Mouse (Mus musculus) embryonic fibroblast, embryonic 13.5 days (primary cell): ENCODE data around the gene Fam184a.

Experiments used
- CTCF ChIP-seq: IDR thresholded peaks from 2 replicates; pipeline ENCODE4 v1.5.1; 2011; ENCODE audit warnings: mild to moderate bottlenecking, control low read depth, low read length, moderate library complexity, borderline replicate concordance; ENCODE audit not compliant: insufficient read depth
- POLR2A ChIP-seq: IDR thresholded peaks from 2 replicates; pipeline ENCODE4 v1.6.1; 2011; ENCODE audit warnings: low read depth, mild to moderate bottlenecking, control low read depth, low read length, moderate library complexity

DNA sequence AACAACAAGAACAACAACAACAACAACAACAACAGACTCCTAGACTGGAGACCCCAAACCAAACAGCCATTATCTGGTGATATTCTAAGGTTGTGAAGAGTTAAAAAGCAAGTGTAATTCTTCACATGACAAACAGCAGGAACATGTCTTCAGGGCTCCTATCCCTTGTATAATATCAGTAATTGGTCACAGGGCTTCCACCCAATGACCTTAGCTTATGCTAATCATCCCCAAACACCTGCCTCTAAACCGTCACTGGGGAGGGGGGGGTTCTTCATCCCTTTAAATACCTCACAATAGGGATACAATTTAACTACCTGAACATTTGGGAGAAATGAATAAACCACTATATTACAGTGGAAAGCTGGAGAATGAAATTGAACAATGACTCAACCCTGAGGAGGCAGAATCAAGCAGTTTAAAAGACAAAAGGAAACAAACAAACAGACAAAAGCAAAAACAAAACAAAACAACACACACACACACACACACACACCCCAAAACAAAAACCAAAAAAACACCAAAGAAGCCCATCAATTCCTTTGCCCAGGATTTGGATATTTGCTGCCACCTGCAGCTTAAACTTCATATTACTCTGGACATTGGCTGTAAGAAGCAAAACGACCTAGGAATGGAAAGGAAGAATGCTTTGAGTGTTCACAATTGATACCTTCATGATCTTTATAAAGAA is 44.8 kb upstream of the Fam184a start:
- TF ChIP-seq POLR2A (no peak), CTCF (no peak)
